Mouse (Mus musculus) bone marrow macrophage, adult 2 months (primary cell): ENCODE data around the gene Ldlrap1. TPM values are rescaled to one million over a fixed set of nuclear protein-coding genes. Genes with fewer than 3 reads are reported as not detected.

ENCODE experiments used
- H3K27ac ChIP-seq: 2 replicates; pipeline ENCODE4 v1.5.1; 2012; ENCODE audit warnings: low read depth, low read length; ENCODE audit not compliant: insufficient read depth
- H3K4me1 ChIP-seq: 2 replicates; pipeline ENCODE4 v1.6.1; 2012; ENCODE audit warnings: low read length; ENCODE audit not compliant: control insufficient read depth, insufficient read depth
- H3K4me3 ChIP-seq: 2 replicates; pipeline ENCODE4 v1.5.1; 2012; ENCODE audit warnings: mild to moderate bottlenecking, low read length, moderate library complexity; ENCODE audit not compliant: insufficient read depth
- CTCF ChIP-seq: IDR thresholded peaks from 2 replicates; pipeline ENCODE4 v1.5.1; 2012; ENCODE audit warnings: low read depth, mild to moderate bottlenecking, low read length, moderate library complexity
- POLR2A ChIP-seq: IDR thresholded peaks from 2 replicates; pipeline ENCODE4 v1.6.1; 2012; ENCODE audit warnings: mild to moderate bottlenecking, low read depth, low read length, borderline replicate concordance
- polyA plus RNA-seq: library from polyadenylated mRNA; stranded (reverse); fragments of >200 nt; gene quantifications from 2 replicates; pipeline ENCODE4 v1.2.4, GENCODE M21; 2012; ENCODE audit not compliant: missing spikeins, insufficient read depth, insufficient read length

The Ldlrap1 gene
- 34.0 and 36.2 TPM in 2 replicates for polyA plus RNA-seq

- Histone ChIP-seq H3K27ac (peak within 1 kb of the TSS; percentile 15), H3K4me3 (peak within 1 kb of the TSS; percentile 88), H3K4me1 (peaks cover 46% of the 10 kb centered on the region)
- TF ChIP-seq POLR2A (no peak), CTCF (no peak)
Measured at GRCm38 (mm10) chr4:134767426-134768225, at the start of gene Ldlrap1. Gene Ldlrap1 (minus strand): TSS chr4:134768024.

- Histone ChIP-seq H3K4me3 (no peak overlapping the region), H3K27ac (no peak overlapping the region), H3K4me1 (peaks cover 18% of the 10 kb centered on the region)
- TF ChIP-seq CTCF (no peak), POLR2A (no peak)
Measured at GRCm38 (mm10) chr4:134814229-134814571, 46.4 kb upstream of the Ldlrap1 start.

- no peak for TF ChIP-seq CTCF
- TF ChIP-seq POLR2A = no peak
- Histone ChIP-seq H3K4me1 (peaks cover 18% of the 10 kb centered on the region), H3K4me3 (no peak overlapping the region), H3K27ac (no peak overlapping the region)
Measured at GRCm38 (mm10) chr4:134813406-134814228, 45.8 kb upstream of the Ldlrap1 start.

- peaks cover 5% of the 10 kb centered on the region; the same call in 1 of the 2 replicates for H3K4me1 ChIP-seq
- H3K27ac ChIP-seq = no peak overlapping the region
- H3K4me3 ChIP-seq = no peak overlapping the region
- no peak for TF ChIP-seq POLR2A
- TF ChIP-seq CTCF = no peak
Measured at GRCm38 (mm10) chr4:134804765-134805164, 36.9 kb upstream of the Ldlrap1 start.

GRCm38 (mm10) chr4:134802765-134803164 is 34.9 kb upstream of the Ldlrap1 start:
- TF ChIP-seq CTCF = no peak
- TF ChIP-seq POLR2A = no peak
- peaks cover 5% of the 10 kb centered on the region; the same call in 1 of the 2 replicates for H3K4me1 ChIP-seq
- no peak overlapping the region for H3K27ac ChIP-seq
- H3K4me3 ChIP-seq = no peak overlapping the region

GRCm38 (mm10) chr4:134802155-134802554 is 34.3 kb upstream of the Ldlrap1 start:
- Histone ChIP-seq H3K4me1 (peaks cover 5% of the 10 kb centered on the region; the same call in 1 of the 2 replicates), H3K4me3 (no peak overlapping the region), H3K27ac (no peak overlapping the region)
- no peak for TF ChIP-seq CTCF
- TF ChIP-seq POLR2A = no peak

GRCm38 (mm10) chr4:134800693-134801092 is 32.9 kb upstream of the Ldlrap1 start:
- no peak overlapping the region for H3K27ac ChIP-seq
- H3K4me3 ChIP-seq = no peak overlapping the region
- H3K4me1 ChIP-seq = peaks cover 8% of the 10 kb centered on the region
- no peak for TF ChIP-seq POLR2A
- TF ChIP-seq CTCF = no peak

GRCm38 (mm10) chr4:134800098-134800497 is 32.3 kb upstream of the Ldlrap1 start:
- Histone ChIP-seq H3K4me1 (peaks cover 7% of the 10 kb centered on the region), H3K27ac (no peak overlapping the region), H3K4me3 (no peak overlapping the region)
- TF ChIP-seq CTCF = no peak
- no peak for TF ChIP-seq POLR2A

- Histone ChIP-seq H3K4me1 (peaks cover 3% of the 10 kb centered on the region), H3K4me3 (no peak overlapping the region), H3K27ac (no peak overlapping the region)
- TF ChIP-seq POLR2A = no peak
- TF ChIP-seq CTCF = peak; percentile 93
Measured at GRCm38 (mm10) chr4:134799272-134799671, 31.4 kb upstream of the Ldlrap1 start.

- H3K4me1 ChIP-seq = peaks cover 3% of the 10 kb centered on the region
- no peak overlapping the region for H3K27ac ChIP-seq
- TF ChIP-seq POLR2A (no peak), CTCF (no peak)
- H3K4me3 ChIP-seq = no peak overlapping the region
Measured at GRCm38 (mm10) chr4:134798861-134799260, 31.0 kb upstream of the Ldlrap1 start.
